Mouse (Mus musculus) heart, embryonic 14.5 days (tissue): Measurements from ENCODE around the gene Rpap3. TPM values are rescaled to one million over a fixed set of nuclear protein-coding genes. Genes with fewer than 3 reads are reported as not detected.

ENCODE experiments used
- ATAC-seq: fragments of 200-750 bp; cut with Nextera tagmentation; 2 replicates; pipeline ENCODE4 v1.8.0; 2017; ENCODE audit warnings: low read depth, moderate TSS enrichment; ENCODE audit not compliant: insufficient number of reproducible peaks, insufficient read depth, low FRiP score
- H3K27ac ChIP-seq, 2 experiments: fragments of 200-500 bp in 1 of 2; fragments of 300-500 bp in 1 of 2; sonication (generic) in 1 of 2; replicated peaks in 1 of 2; 2 replicates each; pipeline ENCODE4 v1.5.1; 2012 to 2014; ENCODE audit warnings: low read depth in 2 of 2, low read length in 2 of 2, control low read depth in 1 of 2, mild to moderate bottlenecking in 1 of 2, mixed read lengths in 1 of 2; ENCODE audit not compliant: control insufficient read depth in 1 of 2, insufficient read depth in 1 of 2
- H3K27me3 ChIP-seq: fragments of 300-500 bp; sonication (generic); 2 replicates; pipeline ENCODE4 v1.6.1; 2014; ENCODE audit warnings: mild to moderate bottlenecking, low read length, control low read depth; ENCODE audit not compliant: control insufficient read depth, insufficient read depth
- H3K36me3 ChIP-seq: fragments of 300-500 bp; sonication (generic); 2 replicates; pipeline ENCODE4 v1.6.1; 2014; ENCODE audit warnings: mild to moderate bottlenecking, control low read depth, low read length, mixed read lengths; ENCODE audit not compliant: control insufficient read depth, insufficient read depth
- H3K4me1 ChIP-seq, 2 experiments: fragments of 200-500 bp in 1 of 2; fragments of 300-500 bp in 1 of 2; sonication (generic) in 1 of 2; 2 replicates each; pipeline ENCODE4 v1.6.1; 2012 to 2014; ENCODE audit warnings: low read length in 2 of 2, control low read depth in 1 of 2, mixed read lengths in 1 of 2; ENCODE audit not compliant: control insufficient read depth in 2 of 2, insufficient read depth in 2 of 2
- H3K4me2 ChIP-seq: fragments of 300-500 bp; sonication (generic); 2 replicates; pipeline ENCODE4 v1.6.1; 2014; ENCODE audit warnings: mild to moderate bottlenecking, low read length
- H3K4me3 ChIP-seq, 2 experiments: fragments of 200-500 bp in 1 of 2; fragments of 300-500 bp in 1 of 2; sonication (generic) in 1 of 2; 2 replicates each; pipeline ENCODE4 v1.5.1; 2012 to 2014; ENCODE audit warnings: low read length in 2 of 2, mild to moderate bottlenecking in 2 of 2, control low read depth in 1 of 2, low read depth in 1 of 2, moderate library complexity in 1 of 2; ENCODE audit not compliant: control insufficient read depth in 1 of 2, insufficient read depth in 1 of 2
- H3K9ac ChIP-seq: fragments of 300-500 bp; sonication (generic); 2 replicates; pipeline ENCODE4 v1.6.1; 2014; ENCODE audit warnings: mild to moderate bottlenecking, low read length
- H3K9me3 ChIP-seq: fragments of 300-500 bp; sonication (generic); 2 replicates; pipeline ENCODE4 v1.6.1; 2016; ENCODE audit warnings: low read length, control low read depth; ENCODE audit not compliant: control insufficient read depth
- WGBS: fragments of 180-500 bp; shearing (Covaris S2); extraction: QIAGEN DNeasy Blood & Tissue Kit; methylation state at CpG from one replicate; pipeline ENCODE4 v1.1.7; 2014; 5-methylcytosine and 5-hydroxymethylcytosine counted together
- polyA plus RNA-seq: library from polyadenylated mRNA; unstranded; fragments of >200 nt; fragmentation: Nextera tagmentation; extraction: Ambion mirVana; gene quantifications from 2 replicates; pipeline ENCODE4 v1.2.1, GENCODE M21; 2014

Gene Rpap3
- polyA plus RNA-seq, 1 experiment from 2014 or later = 24.2 TPM

DNA sequence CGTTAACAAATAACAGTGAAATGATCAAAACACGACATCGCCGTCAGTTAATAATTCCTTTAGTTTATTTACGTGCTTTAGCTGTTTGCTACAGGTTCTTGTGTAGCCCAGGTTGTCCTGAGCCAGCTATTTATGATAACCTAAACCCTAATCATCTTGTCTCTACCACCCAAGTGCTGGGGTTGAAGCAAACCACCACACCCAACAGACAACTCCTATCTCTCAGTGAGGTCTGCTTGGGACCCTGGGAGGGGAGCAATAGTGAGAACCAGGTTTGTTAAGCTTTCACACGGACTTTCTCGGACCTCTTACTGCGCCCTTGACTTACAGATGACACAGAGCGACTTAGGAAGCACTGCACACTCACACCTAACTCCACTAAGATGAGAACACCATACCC, 21.5 kb downstream of the Rpap3 start:
- no peak overlapping the region for H3K27ac ChIP-seq
- no peak overlapping the region for H3K4me2 ChIP-seq
- H3K36me3 ChIP-seq = peaks cover 85% of the 10 kb centered on the region
- WGBS = 93% methylated on average over 9 of the region's 9 CpGs
- no peak overlapping the region for H3K9ac ChIP-seq
- ATAC-seq = no peak
- no peaks in the 10 kb centered on the region for H3K4me1 ChIP-seq
- H3K27me3 ChIP-seq = no peaks in the 10 kb centered on the region
- no peak overlapping the region for H3K4me3 ChIP-seq
- H3K9me3 ChIP-seq = no peaks in the 10 kb centered on the region

DNA sequence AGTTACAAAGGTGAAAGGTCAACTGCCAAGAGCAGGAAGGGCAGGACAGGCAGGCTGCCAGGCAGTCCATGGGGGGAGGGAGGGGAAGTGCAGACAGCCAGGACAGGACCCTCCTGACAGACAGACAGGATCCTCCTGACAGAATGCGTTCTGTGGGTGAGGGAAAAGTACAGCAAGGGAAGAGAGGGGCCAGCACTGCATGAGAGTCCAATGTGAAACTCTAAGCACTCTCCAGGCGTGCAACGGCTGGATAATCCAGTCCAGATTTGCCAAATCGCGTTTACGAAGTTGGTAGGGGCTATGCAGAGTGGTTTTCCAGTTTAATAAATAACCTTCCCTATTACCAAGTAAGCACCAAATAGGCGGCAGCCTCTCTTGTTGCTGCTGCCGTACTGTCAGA, 23.6 kb downstream of the Rpap3 start:
- WGBS = 81% methylated on average over 8 of the region's 8 CpGs

DNA sequence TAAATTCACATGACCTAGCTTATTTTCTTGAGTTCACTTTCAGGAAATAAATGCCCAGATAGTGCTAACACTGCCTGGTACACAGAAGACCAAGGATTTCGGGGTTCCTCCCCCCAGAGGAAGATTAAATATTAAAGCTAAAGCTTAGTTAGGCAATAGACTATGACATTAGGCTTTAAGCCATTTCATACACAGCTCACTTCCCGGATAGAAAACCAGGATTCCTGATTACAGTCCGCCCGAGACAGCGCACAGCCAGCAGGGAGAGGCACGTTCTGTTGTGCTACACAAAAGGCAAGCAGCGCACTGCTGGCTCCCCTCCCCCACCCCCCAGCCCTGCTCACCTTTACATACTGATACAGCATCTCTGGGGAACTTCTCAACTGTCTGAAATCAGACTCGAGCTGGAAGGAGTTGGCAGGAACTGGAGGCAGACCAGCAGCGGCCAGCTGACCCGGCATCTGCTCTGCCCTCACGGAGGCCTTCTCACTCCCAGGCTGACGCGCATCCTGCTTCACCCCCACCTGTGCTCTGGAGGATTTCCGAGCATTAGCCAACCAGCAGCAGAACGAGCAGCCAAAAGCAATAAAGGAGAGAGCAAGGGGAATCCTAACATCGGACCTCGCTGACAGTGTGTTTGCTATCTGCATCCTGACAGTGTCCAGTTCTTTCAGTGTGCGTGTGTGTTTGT, 25.5 kb downstream of the Rpap3 start:
- Histone ChIP-seq H3K9me3 (no peaks in the 10 kb centered on the region), H3K27ac (no peak overlapping the region), H3K27me3 (no peaks in the 10 kb centered on the region), H3K4me3 (no peak overlapping the region), H3K4me1 (no peaks in the 10 kb centered on the region), H3K36me3 (peaks cover 88% of the 10 kb centered on the region), H3K9ac (no peak overlapping the region), H3K4me2 (no peak overlapping the region)
- peak; percentile 61 for ATAC-seq
- WGBS = 73% methylated on average over 18 of the region's 18 CpGs

More for the DNA sequence above, 23.6 kb downstream of the Rpap3 start:
- H3K9ac ChIP-seq = no peak overlapping the region
- H3K27me3 ChIP-seq = no peaks in the 10 kb centered on the region
- H3K36me3 ChIP-seq = peaks cover 88% of the 10 kb centered on the region
- no peak overlapping the region for H3K27ac ChIP-seq
- no peaks in the 10 kb centered on the region for H3K9me3 ChIP-seq
- H3K4me1 ChIP-seq = no peaks in the 10 kb centered on the region
- H3K4me2 ChIP-seq = no peak overlapping the region
- H3K4me3 ChIP-seq = no peak overlapping the region
- ATAC-seq = no peak

DNA sequence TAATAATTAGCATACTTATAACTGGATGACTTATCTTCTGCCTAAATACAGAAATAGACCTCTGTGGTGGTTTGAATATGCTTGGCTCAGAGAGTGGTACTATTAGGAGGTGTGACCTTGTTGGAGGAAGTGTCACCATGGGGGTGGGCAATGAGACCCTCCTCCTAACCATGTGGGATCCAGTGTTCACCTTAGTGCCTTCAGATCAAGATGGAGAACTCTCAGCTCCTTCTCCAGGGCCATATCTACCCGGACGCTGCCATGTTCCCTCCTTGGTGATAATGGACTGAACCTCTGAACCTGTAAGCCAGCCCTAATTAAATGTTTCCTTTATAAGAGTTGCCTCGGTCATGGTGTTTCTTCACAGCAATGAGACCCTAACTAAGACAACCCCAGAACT, 28.3 kb downstream of the Rpap3 start:
- WGBS = 90% methylated on average over 3 of the region's 3 CpGs
- Histone ChIP-seq H3K36me3 (peaks cover 83% of the 10 kb centered on the region), H3K4me2 (no peak overlapping the region), H3K4me3 (no peak overlapping the region), H3K27ac (no peak overlapping the region), H3K9ac (no peak overlapping the region), H3K4me1 (no peaks in the 10 kb centered on the region), H3K27me3 (no peaks in the 10 kb centered on the region), H3K9me3 (no peaks in the 10 kb centered on the region)
- ATAC-seq = no peak

DNA sequence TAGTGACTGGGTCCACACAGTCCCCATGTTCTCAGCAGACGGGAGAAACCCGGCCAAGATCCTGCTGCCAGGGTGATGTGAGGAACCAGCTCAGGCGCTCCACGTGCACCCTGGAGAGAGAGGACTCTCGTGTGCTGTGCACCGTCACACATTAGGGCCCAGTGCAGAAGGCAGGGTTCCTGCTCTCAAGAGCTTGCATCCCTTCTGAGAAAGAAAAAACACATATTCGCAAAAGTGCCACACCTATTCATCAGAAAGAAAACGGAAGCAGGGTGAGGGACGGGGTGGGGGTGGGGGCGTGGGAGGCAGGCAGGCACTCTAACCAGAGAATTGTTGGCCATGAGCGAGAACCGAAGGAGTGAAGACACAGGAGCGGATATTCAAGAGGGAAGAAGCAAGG, 29.7 kb downstream of the Rpap3 start:
- Histone ChIP-seq H3K4me3 (no peak overlapping the region), H3K27ac (no peak overlapping the region), H3K4me2 (no peak overlapping the region), H3K4me1 (no peaks in the 10 kb centered on the region), H3K9ac (no peak overlapping the region), H3K9me3 (no peaks in the 10 kb centered on the region), H3K36me3 (peaks cover 69% of the 10 kb centered on the region), H3K27me3 (no peaks in the 10 kb centered on the region)
- ATAC-seq = no peak
- WGBS = 86% methylated on average over 13 of the region's 13 CpGs

DNA sequence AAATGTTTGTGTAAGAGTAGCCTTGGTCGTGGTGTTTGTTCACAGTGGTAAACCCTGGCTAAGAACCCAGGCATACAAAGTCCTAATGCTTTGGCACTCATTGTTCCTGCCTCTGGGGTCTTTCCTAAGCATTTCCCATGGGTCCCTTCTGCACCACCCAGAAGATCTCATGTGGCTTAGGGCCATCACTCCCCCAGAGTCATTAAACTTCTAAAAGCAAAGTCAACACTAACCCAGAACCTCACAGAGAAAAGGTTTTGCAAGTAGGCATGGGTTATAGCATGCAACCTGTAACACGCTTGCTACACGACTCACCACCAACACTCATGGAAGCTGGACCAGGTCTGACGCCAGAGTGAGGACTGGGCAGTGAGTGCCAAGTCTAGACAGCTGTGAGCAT, 31.2 kb downstream of the Rpap3 start:
- ATAC-seq = no peak
- 92% methylated on average over 4 of the region's 4 CpGs for WGBS

DNA sequence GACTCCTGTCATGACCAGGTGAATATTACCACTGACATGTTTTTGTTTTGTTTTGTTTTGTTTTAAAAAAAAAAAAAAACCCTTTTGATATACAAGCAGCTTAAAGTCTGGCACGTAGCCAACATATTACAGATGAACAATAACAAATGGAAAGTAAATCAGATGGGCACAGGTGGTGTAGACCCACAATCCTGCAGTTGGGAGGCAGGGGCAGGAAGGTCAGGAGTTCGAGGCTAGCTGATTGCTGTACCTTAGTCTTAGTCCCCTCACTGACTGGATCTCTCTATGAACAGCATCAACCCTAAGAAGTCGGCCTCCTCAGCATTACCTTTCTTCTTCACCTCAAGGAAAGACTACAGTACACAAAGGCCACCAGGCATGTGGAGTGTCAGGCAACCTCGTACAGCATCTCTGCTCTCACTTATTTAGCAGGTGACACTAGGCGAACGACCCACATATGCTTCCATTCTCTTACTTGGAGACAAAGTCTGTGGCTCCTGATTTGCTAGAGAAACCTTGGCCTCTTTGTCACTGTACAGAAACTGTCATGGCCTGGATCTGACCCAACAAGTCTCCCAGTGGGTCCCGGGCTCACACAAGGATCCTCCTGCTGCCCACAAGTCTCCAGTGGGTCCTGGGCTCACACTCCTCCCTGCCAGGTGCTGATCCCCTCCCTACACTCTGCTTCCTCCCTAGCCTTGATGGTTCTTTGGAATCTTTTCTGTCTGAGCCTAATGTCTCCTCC, 32.2 kb downstream of the Rpap3 start:
- Histone ChIP-seq H3K27ac (no peak overlapping the region), H3K4me3 (no peak overlapping the region), H3K27me3 (no peaks in the 10 kb centered on the region), H3K9me3 (no peaks in the 10 kb centered on the region), H3K4me2 (no peak overlapping the region), H3K4me1 (peaks cover 3 to 5% of the 10 kb centered on the region in 2 experiments; a peak in 3 of 4 replicates), H3K9ac (no peak overlapping the region), H3K36me3 (peaks cover 55% of the 10 kb centered on the region)
- no peak for ATAC-seq
- WGBS = 89% methylated on average over 7 of the region's 7 CpGs

More for the DNA sequence above, 31.2 kb downstream of the Rpap3 start:
- Histone ChIP-seq H3K9ac (no peak overlapping the region), H3K4me1 (peaks cover 3 to 5% of the 10 kb centered on the region in 2 experiments; a peak in 3 of 4 replicates), H3K27me3 (no peaks in the 10 kb centered on the region), H3K4me2 (no peak overlapping the region), H3K9me3 (no peaks in the 10 kb centered on the region), H3K4me3 (no peak overlapping the region), H3K27ac (no peak overlapping the region), H3K36me3 (peaks cover 59% of the 10 kb centered on the region)
